Mouse (Mus musculus): ENCODE measurements around the gene 4930402H24Rik.

GRCm38 (mm10) chr2:130949781-130950180 is 43.6 kb upstream of the 4930402H24Rik start:
- TF ChIP-seq CTCF (IDR thresholded peaks at IDR 0.05; ENCODE audit: control insufficient read depth, insufficient read depth, insufficient replicate concordance, low read depth, low read length), result no peak
- no peak for TF ChIP-seq POLR2A (IDR thresholded peaks at IDR 0.05; ENCODE audit: control insufficient read depth, low read depth, low read length)
